Comparison of ENCODE assay signal across 21 mouse cellular contexts in the genomic region with DNA sequence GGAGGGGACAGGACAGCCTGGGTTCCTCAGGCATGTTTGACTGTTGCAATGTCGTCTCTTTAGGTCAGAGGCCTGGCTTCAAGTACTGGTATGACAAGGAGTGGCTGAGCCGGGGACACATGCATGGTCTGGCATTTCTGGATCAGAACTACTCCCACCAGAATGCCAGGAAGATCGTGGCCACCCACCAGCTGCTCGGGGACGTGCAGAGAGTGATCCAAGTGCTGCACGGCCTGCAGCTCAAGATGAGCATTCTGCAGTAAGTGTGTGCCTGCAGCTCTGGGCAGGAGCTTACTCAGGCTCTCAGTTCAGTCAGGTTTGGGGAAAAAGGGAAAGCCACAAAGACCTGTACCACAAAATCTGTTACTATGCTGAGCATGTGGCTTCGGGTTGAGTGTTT. TPM values are rescaled to one million over a fixed set of nuclear protein-coding genes. Genes with fewer than 3 reads are reported as not detected.
DNase-seq lines count a peak whose midpoint lies in the region; ATAC-seq and TF ChIP-seq lines count a peak whose summit lies in the region.
"Had no signal": no experiment of that assay in that cellular context is flagged by ENCODE, and none has a peak within 500 bp of the region (broad histone marks: within the 10 kb centered on the region; RNA-seq: fewer than 3 reads in every experiment).

No protein-coding gene starts in this region.

- 90% methylated on average over 7 of the region's 7 CpGs for WGBS in liver, embryonic 11.5 days
- 80% methylated on average over 7 of the region's 7 CpGs for WGBS in liver, postnatal 0 days (ENCODE audit: insufficient replicate concordance)
- WGBS in olfactory bulb, adult 2 months, result 49% methylated on average over 7 of the region's 7 CpGs
- WGBS in kidney, embryonic 15.5 days, result 83% methylated on average over 7 of the region's 7 CpGs

- peaks cover 13% of the 10 kb centered on the region; the same call in 1 of the 2 replicates for H3K36me3 ChIP-seq in liver, embryonic 11.5 days (ENCODE audit: control insufficient read depth, insufficient read depth, low read length)
- H3K36me3 ChIP-seq in liver, postnatal 0 days (replicated peaks; ENCODE audit: insufficient read depth, low read length), result peaks cover 40% of the 10 kb centered on the region
- peaks cover 82% of the 10 kb centered on the region for H3K36me3 ChIP-seq in kidney, embryonic 15.5 days

- ATAC-seq in frontal cortex, adult (ENCODE audit: low TSS enrichment), result peak; percentile 90
- no peak for ATAC-seq in liver, embryonic 11.5 days (replicated peaks; ENCODE audit: low FRiP score)
- no peak for ATAC-seq in liver, postnatal 0 days
- ATAC-seq in kidney, embryonic 15.5 days (replicated peaks; ENCODE audit: low FRiP score), result no peak
- ATAC-seq: CD4-positive, CD25-positive, alpha-beta regulatory T cell, adult 4 months; liver, embryonic 12.5 days had no signal

- no peak for TF ChIP-seq POLR2A in olfactory bulb, adult 2 months (IDR thresholded peaks at IDR 0.05; ENCODE audit: insufficient read depth, low read depth, low read length)

- H3K27me3 ChIP-seq in liver, embryonic 11.5 days (replicated peaks; ENCODE audit: control insufficient read depth, insufficient read depth, low read length), result no peaks in the 10 kb centered on the region
- H3K27me3 ChIP-seq in liver, postnatal 0 days (ENCODE audit: insufficient read depth, low read length), result no peaks in the 10 kb centered on the region
- H3K27me3 ChIP-seq in kidney, embryonic 15.5 days, result no peaks in the 10 kb centered on the region
- H3K27me3 ChIP-seq: embryonic facial prominence, embryonic 15.5 days; liver, embryonic 12.5 days; lung, embryonic 15.5 days; midbrain, embryonic 12.5 days had no signal

- no peak overlapping the region for H3K4me2 ChIP-seq in liver, embryonic 11.5 days
- no peak overlapping the region for H3K4me2 ChIP-seq in liver, postnatal 0 days (ENCODE audit: low read depth, low read length)
- no peak overlapping the region for H3K4me2 ChIP-seq in kidney, embryonic 15.5 days
- H3K4me2 ChIP-seq: embryonic facial prominence, embryonic 15.5 days; heart, embryonic 11.5 days; liver, embryonic 12.5 days; lung, embryonic 15.5 days; midbrain, embryonic 12.5 days had no signal

- no peak for DNase-seq in frontal cortex, postnatal 14 days (ENCODE audit: low spot score in 2 of 2)
- peak; percentile 26 for DNase-seq in layer of hippocampus, adult 11-12 months (ENCODE audit: low spot score)
- no peak for DNase-seq in layer of hippocampus, postnatal 14 days (ENCODE audit: low spot score in 2 of 2)
- DNase-seq in liver, embryonic 11.5 days (ENCODE audit: low spot score), result no peak
- no peak for DNase-seq in liver, postnatal 0 days
- DNase-seq: cerebellum, adult 9-11 months; embryo, embryonic 11 days; gastrocnemius, postnatal 36 days had no signal

- no peaks in the 10 kb centered on the region for H3K4me1 ChIP-seq in liver, embryonic 11.5 days (replicated peaks; ENCODE audit: control insufficient read depth, insufficient read depth, low read length)
- peaks cover 10% of the 10 kb centered on the region; the same call in 1 of the 2 replicates for H3K4me1 ChIP-seq in liver, postnatal 0 days (ENCODE audit: insufficient read depth)
- H3K4me1 ChIP-seq in olfactory bulb, adult 2 months (ENCODE audit: control insufficient read depth, insufficient read depth, low read length), result peaks cover 8% of the 10 kb centered on the region
- peaks cover 9% of the 10 kb centered on the region; the same call in 1 of the 2 replicates for H3K4me1 ChIP-seq in kidney, embryonic 15.5 days
- H3K4me1 ChIP-seq: embryonic facial prominence, embryonic 15.5 days; forebrain, embryonic 10.5 days; midbrain, embryonic 12.5 days had no signal

- H3K9me3 ChIP-seq in liver, embryonic 11.5 days (ENCODE audit: control insufficient read depth, low read length), result no peaks in the 10 kb centered on the region
- H3K9me3 ChIP-seq in liver, postnatal 0 days (ENCODE audit: low read length), result no peaks in the 10 kb centered on the region
- no peaks in the 10 kb centered on the region for H3K9me3 ChIP-seq in kidney, embryonic 15.5 days (replicated peaks)
- H3K9me3 ChIP-seq: embryonic facial prominence, embryonic 15.5 days; forebrain, embryonic 10.5 days; G1E; liver, embryonic 12.5 days; lung, embryonic 15.5 days; midbrain, embryonic 12.5 days had no signal

- TF ChIP-seq CTCF in liver, postnatal 0 days (IDR thresholded peaks at IDR 0.05; ENCODE audit: low read depth), result no peak
- no peak for TF ChIP-seq CTCF in olfactory bulb, adult 2 months (IDR thresholded peaks at IDR 0.05; ENCODE audit: insufficient read depth, low read depth, low read length)

- no peak overlapping the region for H3K4me3 ChIP-seq in liver, embryonic 11.5 days (ENCODE audit: low read depth, low read length)
- H3K4me3 ChIP-seq in liver, postnatal 0 days (ENCODE audit: low read depth, low read length), result no peak overlapping the region
- no peak overlapping the region for H3K4me3 ChIP-seq in olfactory bulb, adult 2 months (ENCODE audit: insufficient read depth, low read depth, low read length)
- no peak overlapping the region for H3K4me3 ChIP-seq in kidney, embryonic 15.5 days (replicated peaks)
- H3K4me3 ChIP-seq: embryonic facial prominence, embryonic 15.5 days; forebrain, embryonic 10.5 days; liver, embryonic 12.5 days; lung, embryonic 15.5 days; midbrain, embryonic 12.5 days had no signal

- TF ChIP-seq EP300 in liver, postnatal 0 days (IDR thresholded peaks at IDR 0.05; ENCODE audit: low read depth), result no peak

- no peak overlapping the region for H3K9ac ChIP-seq in liver, embryonic 11.5 days (ENCODE audit: low read depth, low read length)
- no peak overlapping the region for H3K9ac ChIP-seq in liver, postnatal 0 days (replicated peaks)
- H3K9ac ChIP-seq in kidney, embryonic 15.5 days, result no peak overlapping the region
- H3K9ac ChIP-seq: embryonic facial prominence, embryonic 15.5 days; liver, embryonic 12.5 days; lung, embryonic 15.5 days; midbrain, embryonic 12.5 days had no signal

- H3K27ac ChIP-seq in liver, embryonic 11.5 days (ENCODE audit: low read depth, low read length), result peak overlapping the region; percentile 5; the same call in 1 of the 2 replicates
- no peak overlapping the region for H3K27ac ChIP-seq in liver, postnatal 0 days (ENCODE audit: low read depth)
- H3K27ac ChIP-seq in olfactory bulb, adult 2 months (ENCODE audit: insufficient read depth, low read depth, low read length), result peak overlapping the region; percentile 41
- H3K27ac ChIP-seq in kidney, embryonic 15.5 days, result no peak overlapping the region
- H3K27ac ChIP-seq: embryonic facial prominence, embryonic 15.5 days; forebrain, embryonic 10.5 days; kidney, postnatal 0 days; liver, embryonic 12.5 days; lung, embryonic 15.5 days; macrophage; midbrain, embryonic 12.5 days had no signal

RNA-seq across cellular contexts. Expression of a gene that starts 13.6 kb away (rescaled TPM):
- total RNA-seq in layer of hippocampus, postnatal 14 days (2021), result 1 to 10 TPM; 4.4 to 6.4 TPM
- 2.6 and 2.9 TPM in 2 replicates for polyA plus RNA-seq in liver, embryonic 11.5 days (2014; fragmentation: Nextera tagmentation; extraction: Ambion mirVana)
- 3.5 and 4.0 TPM in 2 replicates for polyA plus RNA-seq in liver, postnatal 0 days (2015; fragmentation: Nextera tagmentation; extraction: Ambion mirVana)
- not detected in 2 replicates for polyA plus RNA-seq in olfactory bulb, adult 2 months (2012; ENCODE audit: insufficient read depth, insufficient read length, low replicate concordance, missing spikeins)
- 6.3 TPM in 2 replicates for polyA plus RNA-seq in kidney, embryonic 15.5 days (2015; fragmentation: Nextera tagmentation; extraction: Ambion mirVana)

RNA-seq across cellular contexts. Expression of a gene that starts 14.0 kb away (rescaled TPM):
- total RNA-seq in layer of hippocampus, postnatal 14 days (2021), result 100 to 1,000 TPM; 106 to 113 TPM
- 58.9 and 63.6 TPM in 2 replicates for polyA plus RNA-seq in liver, embryonic 11.5 days (2014; fragmentation: Nextera tagmentation; extraction: Ambion mirVana)
- polyA plus RNA-seq in liver, postnatal 0 days (2015; fragmentation: Nextera tagmentation; extraction: Ambion mirVana), result 56.7 and 70.2 TPM in 2 replicates
- polyA plus RNA-seq in olfactory bulb, adult 2 months (2012; ENCODE audit: insufficient read depth, insufficient read length, low replicate concordance, missing spikeins), result not detected in 2 replicates
- polyA plus RNA-seq in kidney, embryonic 15.5 days (2015; fragmentation: Nextera tagmentation; extraction: Ambion mirVana), result 68.7 and 71.1 TPM in 2 replicates

Comparison
In these comparisons a context has a peak if more than half of its experiments do, and no peak if none do; other contexts are left out.
1. H3K27ac ChIP-seq: peak in liver, embryonic 11.5 days (single experiment) and olfactory bulb, adult 2 months (single experiment); none in liver, postnatal 0 days (single experiment) and kidney, embryonic 15.5 days (single experiment).
2. RNA of a gene that starts 14.0 kb away (polyA plus RNA-seq): 68.7 to 71.1 TPM in kidney, embryonic 15.5 days, 58.9 to 63.6 TPM in liver, embryonic 11.5 days and 56.7 to 70.2 TPM in liver, postnatal 0 days; not detected in olfactory bulb, adult 2 months; every median in the first group is over 10 times any median in the second.